Mouse (Mus musculus): Measurements from ENCODE around the gene Gm20716. TPM values are rescaled to one million over a fixed set of nuclear protein-coding genes. Genes with fewer than 3 reads are reported as not detected.
A peak's percentile ranks its signal among the peaks of the same experiment; 100 is the strongest.

Gene Gm20716
- total RNA-seq (2012; rRNA removed) (24.4 and 29.4 TPM in 2 replicates), polyA plus RNA-seq (2012; ENCODE audit: insufficient read depth in 1 of 2, insufficient read length in 2 of 2, low read depth in 1 of 2, low replicate concordance in 2 of 2, missing spikeins in 1 of 2) (10 to 100 TPM in 1 of 2 experiments, not detected in 1; 24.4 TPM)

- Histone ChIP-seq H3K4me1 (ENCODE audit: control insufficient read depth in 1 of 2, insufficient read depth in 2 of 2, low read length in 2 of 2) (peaks cover 3 to 10% of the 10 kb centered on the region in 2 experiments), H3K79me2 (ENCODE audit: control insufficient read depth, insufficient read depth, low read length, poor library complexity) (peaks cover 38% of the 10 kb centered on the region), H3K4me3 (ENCODE audit: control insufficient read depth in 1 of 2, insufficient read depth in 1 of 2, low read depth in 2 of 2, low read length in 2 of 2) (peak within 1 kb of the TSS; percentile 93 to 95), H3K27me3 (ENCODE audit: control insufficient read depth in 1 of 2, insufficient read depth in 2 of 2, low read length in 2 of 2) (no peaks in the 10 kb centered on the region), H3K27ac (ENCODE audit: control insufficient read depth, low read depth, low read length) (peak within 1 kb of the TSS; percentile 84), H3K9ac (ENCODE audit: control insufficient read depth, low read depth, low read length, poor library complexity, severe bottlenecking) (peak within 1 kb of the TSS; percentile 96), H3K36me3 (ENCODE audit: control insufficient read depth in 1 of 2, insufficient read depth in 2 of 2, low read length in 2 of 2) (peaks cover 12 to 17% of the 10 kb centered on the region in 2 experiments), H3K9me3 (replicated peaks; ENCODE audit: insufficient read depth, low read length) (no peaks in the 10 kb centered on the region)
- DNase-seq (ENCODE audit: low read depth, low spot score) = peak; percentile 92
- no peak for TF ChIP-seq ZKSCAN1 (IDR thresholded peaks at IDR 0.05; ENCODE audit: low read depth, low read length)
- peak; percentile 86 to 95; a peak in 3 of 4 replicates for TF ChIP-seq POLR2A (IDR thresholded peaks at IDR 0.05; ENCODE audit: control insufficient read depth in 1 of 2, insufficient read depth in 1 of 2, low read depth in 1 of 2, low read length in 2 of 2, poor library complexity in 1 of 2)
- TF ChIP-seq TBP (IDR thresholded peaks at IDR 0.05; ENCODE audit: low read depth, low read length) = peak; percentile 67
- peak; percentile 56; the same call in 1 of the 2 replicates for TF ChIP-seq MAX (IDR thresholded peaks at IDR 0.05; ENCODE audit: low read length)
- TF ChIP-seq CHD2 (IDR thresholded peaks at IDR 0.05; ENCODE audit: low read length) = no peak
- TF ChIP-seq E2F4 (IDR thresholded peaks at IDR 0.05; ENCODE audit: borderline replicate concordance, low read depth, low read length) = no peak
- 0 out of 2 replicates have a peak, but pooled peaks have one; percentile 25 for TF ChIP-seq MYC (IDR thresholded peaks at IDR 0.05; ENCODE audit: low read depth, low read length)
- 0 out of 6 replicates have a peak, but pooled peaks of 1 of the 3 experiments have one; percentile 5 for TF ChIP-seq CTCF (IDR thresholded peaks at IDR 0.05 in 2 of 3, conservative IDR thresholded peaks at IDR 0.05 in 1 of 3; ENCODE audit: control insufficient read depth in 1 of 3, insufficient read depth in 1 of 3, low read depth in 2 of 3, low read length in 3 of 3, poor library complexity in 1 of 3, severe bottlenecking in 1 of 3)
- TF ChIP-seq TAL1 (IDR thresholded peaks at IDR 0.05; ENCODE audit: low read length) = no peak
- TF ChIP-seq ETS1 (IDR thresholded peaks at IDR 0.05; ENCODE audit: low read depth, low read length) = no peak
- TF ChIP-seq ZNF384 (IDR thresholded peaks at IDR 0.05; ENCODE audit: low read depth, low read length) = no peak
- no peak for TF ChIP-seq UBTF (IDR thresholded peaks at IDR 0.05; ENCODE audit: borderline replicate concordance, insufficient read depth, low read depth, low read length)
- no peak for TF ChIP-seq GABPA (IDR thresholded peaks at IDR 0.05; ENCODE audit: low read depth, low read length)
- TF ChIP-seq RCOR1 (IDR thresholded peaks at IDR 0.05; ENCODE audit: low read depth, low read length) = no peak
- no peak; the same call in 1 of the 2 replicates for TF ChIP-seq KAT2A (conservative IDR thresholded peaks at IDR 0.05; ENCODE audit: low read depth, low read length)
- no peak for TF ChIP-seq RAD21 (IDR thresholded peaks at IDR 0.05; ENCODE audit: low read depth, low read length)
- TF ChIP-seq JUND (IDR thresholded peaks at IDR 0.05; ENCODE audit: low read depth, low read length) = no peak
- no peak for TF ChIP-seq ZC3H11A (IDR thresholded peaks at IDR 0.05; ENCODE audit: low read depth, low read length)
- TF ChIP-seq NELFE (IDR thresholded peaks at IDR 0.05; ENCODE audit: low read depth, low read length) = peak; percentile 94
- TF ChIP-seq HCFC1 (IDR thresholded peaks at IDR 0.05; ENCODE audit: low read depth, low read length) = peak; percentile 85
- TF ChIP-seq SIN3A (IDR thresholded peaks at IDR 0.05; ENCODE audit: low read length) = peak; percentile 86
- TF ChIP-seq NRF1 (IDR thresholded peaks at IDR 0.05; ENCODE audit: insufficient read depth, low read depth, low read length, poor library complexity, severe bottlenecking) = no peak
- no peak for TF ChIP-seq POLR2AphosphoS5 (IDR thresholded peaks at IDR 0.05; ENCODE audit: borderline replicate concordance, low read depth, low read length)
- TF ChIP-seq USF1 (IDR thresholded peaks at IDR 0.05; ENCODE audit: low read depth, low read length) = no peak
- no peak for TF ChIP-seq USF2 (IDR thresholded peaks at IDR 0.05; ENCODE audit: borderline replicate concordance in 1 of 2, insufficient read depth in 1 of 2, low read depth in 1 of 2, low read length in 2 of 2)
- no peak for TF ChIP-seq SMC3 (IDR thresholded peaks at IDR 0.05; ENCODE audit: low read depth, low read length)
- TF ChIP-seq POLR2AphosphoS2 (IDR thresholded peaks at IDR 0.05; ENCODE audit: low read length) = peak; percentile 92
- TF ChIP-seq TCF12 (IDR thresholded peaks at IDR 0.05; ENCODE audit: low read depth, low read length) = peak; percentile 54; the same call in 1 of the 2 replicates
- TF ChIP-seq EP300 (IDR thresholded peaks at IDR 0.05; ENCODE audit: low read depth in 1 of 2, low read length in 2 of 2) = 0 out of 4 replicates have a peak, but pooled peaks of 1 of the 2 experiments have one; percentile 8
- no peak for TF ChIP-seq MAZ (IDR thresholded peaks at IDR 0.05; ENCODE audit: low read depth, low read length)
- TF ChIP-seq MAFK (IDR thresholded peaks at IDR 0.05; ENCODE audit: borderline replicate concordance, low read depth, low read length) = no peak
- TF ChIP-seq ELF1 (IDR thresholded peaks at IDR 0.05; ENCODE audit: low read depth, low read length) = peak; percentile 68
- no peak for TF ChIP-seq GATA1 (IDR thresholded peaks at IDR 0.05; ENCODE audit: low read depth, low read length)
- peak; percentile 99 for TF ChIP-seq CHD1 (IDR thresholded peaks at IDR 0.05; ENCODE audit: low read depth, low read length)
- no peak for TF ChIP-seq MYB (IDR thresholded peaks at IDR 0.05; ENCODE audit: low read depth, low read length)
- peak; percentile 81 for TF ChIP-seq MXI1 (IDR thresholded peaks at IDR 0.05; ENCODE audit: low read depth, low read length)
Measured at GRCm38 (mm10) chr2:168230026-168230728, at the start of gene Gm20716, which contains the start of the genes Dpm1 and Mocs3. Gene Gm20716, minus strand, starts transcription at chr2:168230364. Gene Dpm1, minus strand, starts transcription at chr2:168230591. Gene Mocs3, plus strand, starts transcription at chr2:168230622.

Measured in MEL (cell line).